ENCODE assay signal across 8 mouse cellular contexts in genomic region chr19:10525910-10526309, GRCm38 (mm10). TPM values are rescaled to one million over a fixed set of nuclear protein-coding genes. Genes with fewer than 3 reads are reported as not detected.
DNase-seq lines count a peak whose midpoint lies in the region; ATAC-seq and TF ChIP-seq lines count a peak whose summit lies in the region.

Sdhaf2 (minus strand) TSS chr19:10526142.

- H3K36me3 ChIP-seq in thymus, adult 2 months (ENCODE audit: control insufficient read depth, insufficient read depth, low read length) = peaks cover 11% of the 10 kb centered on the region
- peaks cover 8% of the 10 kb centered on the region; the same call in 1 of the 2 replicates for H3K36me3 ChIP-seq in forebrain, postnatal 0 days (ENCODE audit: insufficient read depth)
- H3K36me3 ChIP-seq in hindbrain, embryonic 13.5 days = peaks cover 17% of the 10 kb centered on the region
- H3K36me3 ChIP-seq in midbrain, embryonic 12.5 days = peaks cover 25% of the 10 kb centered on the region

- H3K4me3 ChIP-seq in thymus, adult 2 months (ENCODE audit: control insufficient read depth, insufficient read depth, low read length) = peak within 1 kb of the TSS; percentile 96
- peak within 1 kb of the TSS; percentile 99 for H3K4me3 ChIP-seq in forebrain, postnatal 0 days (ENCODE audit: low read depth, low read length)
- H3K4me3 ChIP-seq in hindbrain, embryonic 13.5 days = peak within 1 kb of the TSS; percentile 96
- H3K4me3 ChIP-seq in midbrain, embryonic 12.5 days = peak within 1 kb of the TSS; percentile 97

- H3K4me1 ChIP-seq in thymus, adult 2 months (replicated peaks; ENCODE audit: control insufficient read depth, insufficient read depth, low read length) = no peaks in the 10 kb centered on the region; the same call in 1 of the 2 replicates
- H3K4me1 ChIP-seq in forebrain, postnatal 0 days (ENCODE audit: insufficient read depth) = peaks cover 5% of the 10 kb centered on the region
- H3K4me1 ChIP-seq in hindbrain, embryonic 13.5 days (replicated peaks) = peaks cover 38% of the 10 kb centered on the region
- H3K4me1 ChIP-seq in midbrain, embryonic 12.5 days = peaks cover 17% of the 10 kb centered on the region

- H3K9ac ChIP-seq in forebrain, postnatal 0 days = peak within 1 kb of the TSS; percentile 91
- H3K9ac ChIP-seq in hindbrain, embryonic 13.5 days = peak within 1 kb of the TSS; percentile 99
- H3K9ac ChIP-seq in midbrain, embryonic 12.5 days (replicated peaks) = peak within 1 kb of the TSS; percentile 94

- TF ChIP-seq POLR2A in thymus, adult 2 months (IDR thresholded peaks at IDR 0.05; ENCODE audit: control insufficient read depth, extremely low read depth, insufficient read depth, low read length, poor library complexity) = no peak

- under 1% methylated on average over 11 of the region's 11 CpGs for WGBS in thymus, adult 2 months
- WGBS in forebrain, postnatal 0 days = under 1% methylated on average over 11 of the region's 11 CpGs
- WGBS in hindbrain, embryonic 13.5 days = under 1% methylated on average over 11 of the region's 11 CpGs
- WGBS in midbrain, embryonic 12.5 days = 1% methylated on average over 11 of the region's 11 CpGs

- intact Hi-C loops in left cerebral cortex, postnatal 36 days (cut with DNase I) = no loop called here

- H3K27me3 ChIP-seq in thymus, adult 2 months (ENCODE audit: control insufficient read depth, insufficient read depth, low read length) = no peaks in the 10 kb centered on the region
- H3K27me3 ChIP-seq in forebrain, postnatal 0 days (ENCODE audit: insufficient read depth, low read length) = no peaks in the 10 kb centered on the region
- H3K27me3 ChIP-seq in hindbrain, embryonic 13.5 days = no peaks in the 10 kb centered on the region
- no peaks in the 10 kb centered on the region for H3K27me3 ChIP-seq in midbrain, embryonic 12.5 days

- no peaks in the 10 kb centered on the region for H3K9me3 ChIP-seq in forebrain, postnatal 0 days (ENCODE audit: low read length)
- no peaks in the 10 kb centered on the region for H3K9me3 ChIP-seq in hindbrain, embryonic 13.5 days
- no peaks in the 10 kb centered on the region for H3K9me3 ChIP-seq in midbrain, embryonic 12.5 days

- ATAC-seq in forebrain, postnatal 0 days = peak; percentile 15; the same call in 1 of the 2 replicates
- 0 out of 2 replicates have a peak, but pooled peaks have one; percentile 2 for ATAC-seq in hindbrain, embryonic 13.5 days (ENCODE audit: low FRiP score)
- ATAC-seq in midbrain, embryonic 12.5 days (ENCODE audit: low FRiP score, low read depth) = no peak; the same call in 1 of the 2 replicates

- no peak for DNase-seq in thymus, adult 2 months
- DNase-seq in thymus, postnatal 14 days = no peak
- DNase-seq in c-Kit-negative CD71-positive TER-119-positive erythroid progenitor cells, embryonic 14.5 days (ENCODE audit: low read depth, low spot score) = peak; percentile 40
- DNase-seq in forebrain, postnatal 0 days = peak; percentile 77
- DNase-seq in left cerebral cortex, postnatal 36 days (ENCODE audit: low spot score in 2 of 2) = peak in 1 of 2 experiments; percentile 24
- DNase-seq in telencephalon, adult 2 months (ENCODE audit: low read depth, low spot score) = peak; percentile 56

- no peak for TF ChIP-seq CTCF in thymus, adult 2 months (IDR thresholded peaks at IDR 0.05; ENCODE audit: borderline replicate concordance, control insufficient read depth, extremely low read depth, insufficient read depth, low read length, poor library complexity)
- peak; percentile 71 for TF ChIP-seq CTCF in forebrain, postnatal 0 days (IDR thresholded peaks at IDR 0.05; ENCODE audit: low read depth)

- H3K27ac ChIP-seq in thymus, adult 2 months (ENCODE audit: control insufficient read depth, insufficient read depth, low read length) = peak within 1 kb of the TSS; percentile 79
- peak within 1 kb of the TSS; percentile 96 for H3K27ac ChIP-seq in forebrain, postnatal 0 days (ENCODE audit: low read depth, low read length)
- peak within 1 kb of the TSS; percentile 98 for H3K27ac ChIP-seq in hindbrain, embryonic 13.5 days
- peak within 1 kb of the TSS; percentile 97 for H3K27ac ChIP-seq in midbrain, embryonic 12.5 days (replicated peaks)

- H3K4me2 ChIP-seq in forebrain, postnatal 0 days (ENCODE audit: low read depth) = peak within 1 kb of the TSS; percentile 76
- peak within 1 kb of the TSS; percentile 77 for H3K4me2 ChIP-seq in hindbrain, embryonic 13.5 days
- peak within 1 kb of the TSS; percentile 67 for H3K4me2 ChIP-seq in midbrain, embryonic 12.5 days (replicated peaks)

RNA-seq across cellular contexts. Expression of gene Sdhaf2, which starts in this region (rescaled TPM):
- 42.1 and 42.2 TPM in 2 replicates for polyA plus RNA-seq in thymus, adult 2 months (2012; rRNA removed)
- total RNA-seq in forebrain, postnatal 0 days (2014; rRNA removed) = 51.1 and 62.9 TPM in 2 replicates
- 53.6 and 59.5 TPM in 2 replicates for polyA plus RNA-seq in forebrain, postnatal 0 days (2015; fragmentation: Nextera tagmentation; extraction: Ambion mirVana)
- polyA plus RNA-seq in hindbrain, embryonic 13.5 days (2015; fragmentation: Nextera tagmentation; extraction: Ambion mirVana) = 67.6 and 69.1 TPM in 2 replicates
- total RNA-seq in left cerebral cortex, postnatal 36 days (2021) = 10 to 100 TPM; 53.6 to 60.8 TPM
- 54.8 and 54.9 TPM in 2 replicates for polyA plus RNA-seq in midbrain, embryonic 12.5 days (2016; fragmentation: Nextera tagmentation; extraction: Ambion mirVana)

Comparison
In these comparisons a context has a peak if more than half of its experiments do, and no peak if none do; other contexts are left out.
1. DNase-seq: peak in c-Kit-negative CD71-positive TER-119-positive erythroid progenitor cells, embryonic 14.5 days (single experiment), forebrain, postnatal 0 days (single experiment) and telencephalon, adult 2 months (single experiment); none in thymus, adult 2 months (single experiment) and thymus, postnatal 14 days (single experiment).
2. Peak in every context shown above with its lines, with median percentiles within 50 percentile points of each other: H3K27ac ChIP-seq, H3K4me3 ChIP-seq, H3K4me2 ChIP-seq and H3K9ac ChIP-seq.